Mouse (Mus musculus): ENCODE measurements around the gene Armc9. TPM values are rescaled to one million over a fixed set of nuclear protein-coding genes. Genes with fewer than 3 reads are reported as not detected.

The Armc9 gene
- polyA plus RNA-seq (2012; fragmentation: generic; extraction: Trizol): 10 to 100 TPM in 1 of 2 experiments, 1 to 10 TPM in 1; 3.9 to 11.2 TPM

DNA sequence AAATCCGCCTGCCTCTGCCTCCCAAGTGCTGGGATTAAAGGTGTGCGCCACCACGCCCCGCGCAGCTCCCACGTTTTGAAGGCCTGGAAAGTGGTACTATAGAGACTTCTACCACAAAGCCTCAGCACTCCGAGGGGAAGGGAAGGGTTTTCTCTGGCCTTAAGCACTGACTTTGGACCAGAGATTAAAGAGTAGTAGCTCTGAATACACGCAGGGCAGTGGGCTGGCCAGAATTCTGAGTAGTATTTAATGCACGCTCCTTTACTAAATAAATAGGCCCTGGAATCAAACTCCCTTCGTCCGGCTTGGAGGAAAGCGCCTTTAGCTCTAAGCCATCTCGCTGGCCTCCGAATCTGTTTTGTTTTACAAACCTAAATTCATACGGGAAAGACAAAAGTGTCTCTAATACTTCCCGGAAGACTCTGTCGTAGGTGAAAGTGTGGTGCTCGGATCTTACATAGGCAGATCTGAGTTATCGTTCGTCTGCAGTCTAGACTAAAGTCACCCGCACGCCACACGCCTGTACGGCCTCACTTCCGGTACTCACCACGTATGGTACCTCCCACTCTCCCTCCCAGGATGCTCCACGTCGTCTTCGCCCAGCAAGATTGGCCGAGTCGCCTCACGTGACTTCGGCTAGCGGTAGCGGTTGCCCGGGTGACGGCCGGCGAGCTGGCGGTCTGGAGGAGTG lies at the start of gene Armc9:
Gene Armc9 (plus strand): TSS at position 648 of the 691 bp plus-strand sequence.

DNA sequence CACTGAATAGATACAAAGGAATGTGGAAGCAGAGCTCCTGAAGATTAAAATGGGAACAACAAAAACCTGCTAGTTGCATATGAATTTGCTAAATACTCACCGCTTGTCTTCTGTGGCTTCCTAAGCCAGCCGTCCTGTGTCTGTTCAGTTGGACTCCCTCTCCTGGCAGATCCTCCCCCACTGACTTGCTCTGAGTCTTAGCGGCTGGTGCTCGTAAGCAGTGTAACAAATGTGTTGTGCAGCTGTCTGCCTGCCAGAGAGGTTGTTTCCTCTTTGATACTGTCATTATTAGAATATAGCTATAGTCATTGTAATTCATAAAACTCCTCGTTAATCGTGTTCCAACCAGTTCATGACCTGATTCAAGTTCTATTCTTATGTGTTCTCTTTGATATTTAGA lies 42.8 kb upstream of the Armc9 start, which contains the start of gene Htr2b:
Gene Htr2b (minus strand): TSS at position 192 of the 400 bp plus-strand sequence.

DNA sequence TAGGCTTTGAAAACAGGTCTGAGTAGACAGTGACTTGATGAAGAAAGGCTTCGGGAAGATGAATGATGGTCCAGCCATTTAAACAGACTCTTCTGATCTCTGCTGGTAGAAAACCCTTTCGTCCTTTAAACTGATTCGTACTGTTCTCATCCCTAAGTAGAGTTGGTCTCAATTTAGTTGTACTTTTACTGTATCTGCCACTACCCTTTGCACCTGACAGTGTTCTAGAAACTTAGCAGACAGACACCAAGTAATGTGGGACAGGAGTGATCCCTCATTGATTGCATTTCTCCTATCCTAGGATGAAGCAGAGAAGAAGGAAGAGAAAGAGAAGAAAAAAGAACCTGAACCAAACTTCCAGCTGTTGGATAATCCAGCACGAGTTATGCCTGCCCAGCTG lies 21.2 kb upstream of the Armc9 start, which contains the start of gene Gm21972:
Gene Gm21972 (plus strand): TSS at position 301 of the 400 bp plus-strand sequence.

DNA sequence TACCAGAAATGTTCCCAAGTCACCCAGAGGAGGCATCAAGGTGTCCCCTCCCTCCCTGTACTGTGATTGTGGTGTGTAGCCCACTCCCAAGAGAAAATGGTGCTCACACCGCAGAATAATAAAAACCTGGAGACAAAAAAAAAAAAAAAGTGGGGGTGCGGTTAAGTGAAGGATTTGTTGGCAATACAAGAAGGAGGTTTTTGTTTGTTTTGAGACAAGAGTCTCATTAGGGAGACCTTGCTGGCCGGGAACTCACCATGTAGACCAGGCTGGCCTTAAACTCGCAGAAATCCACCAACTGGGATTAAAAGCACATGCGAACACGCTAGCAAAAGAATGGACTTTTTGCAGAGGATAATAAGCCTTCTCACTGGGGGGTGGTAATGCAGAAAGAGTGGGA lies 148.0 kb downstream of the Armc9 start, which contains the start of gene B3gnt7:
Gene B3gnt7 (plus strand): TSS at position 301 of the 400 bp plus-strand sequence.

Other genes starting within 250 kb of the Armc9 start
- under 1 TPM in 1 of 2 experiments, not detected in 1; 0.05 TPM for gene 4933407L21Rik, start 226.3 kb upstream of the Armc9 start, polyA plus RNA-seq (2012; fragmentation: generic; extraction: Trizol)
- gene Gpr55, start 193.8 kb upstream of the Armc9 start, polyA plus RNA-seq (2012; fragmentation: generic; extraction: Trizol): not detected
- gene Spata3, start 138.0 kb upstream of the Armc9 start, polyA plus RNA-seq (2012; fragmentation: generic; extraction: Trizol): not detected
- not detected for gene 2810459M11Rik, start 108.9 kb upstream of the Armc9 start, polyA plus RNA-seq (2012; fragmentation: generic; extraction: Trizol)
- gene Psmd1, start 90.4 kb upstream of the Armc9 start, polyA plus RNA-seq (2012; fragmentation: generic; extraction: Trizol): 10 to 100 TPM; 22.9 to 62.4 TPM
- gene Htr2b, start 42.8 kb upstream of the Armc9 start, polyA plus RNA-seq (2012; fragmentation: generic; extraction: Trizol): under 1 TPM in 1 of 2 experiments, not detected in 1; 0.07 TPM
- gene Gm21972, start 21.1 kb upstream of the Armc9 start, polyA plus RNA-seq (2012; fragmentation: generic; extraction: Trizol): under 1 TPM; 0.25 to 0.85 TPM
- gene B3gnt7, start 148.1 kb downstream of the Armc9 start, polyA plus RNA-seq (2012; fragmentation: generic; extraction: Trizol): not detected
- gene Ncl, start 204.6 kb downstream of the Armc9 start, polyA plus RNA-seq (2012; fragmentation: generic; extraction: Trizol): 100 to 1,000 TPM in 1 of 2 experiments, 10 to 100 TPM in 1; 69.8 to 102 TPM

All from C3H10T1/2 (cell line).